Mouse (Mus musculus): ENCODE measurements around the gene Kcnn1. TPM values are rescaled to one million over a fixed set of nuclear protein-coding genes. Genes with fewer than 3 reads are reported as not detected.

Kcnn1 gene
- polyA plus RNA-seq, 1 experiment from 2014 or later, result 8.0 TPM

DNA sequence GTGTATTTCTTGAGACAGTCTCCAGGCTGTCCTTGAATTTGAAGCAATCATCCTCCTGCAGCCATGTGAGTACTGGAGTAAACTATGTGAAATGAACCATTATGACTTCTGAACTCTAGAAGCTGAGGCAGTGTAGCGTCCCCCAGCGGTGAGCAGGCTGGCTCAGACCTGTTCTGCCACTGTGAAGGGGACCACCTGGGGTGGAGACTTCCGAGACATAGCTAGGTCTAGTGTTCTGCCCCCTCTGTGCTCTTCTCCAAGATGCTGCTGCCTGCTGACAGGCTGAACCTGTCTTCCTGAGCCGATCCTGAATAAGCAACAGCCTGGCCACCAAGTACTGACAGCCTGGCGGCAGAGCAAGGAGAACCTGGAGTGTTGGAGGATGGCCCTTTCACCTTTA is 17.9 kb downstream of the Kcnn1 start:
- ATAC-seq (no peak), DNase-seq (ENCODE audit: low read depth, low spot score) (no peak)
- no peaks in the 10 kb centered on the region for H3K27me3 ChIP-seq
- POLR2A ChIA-PET, result interaction anchor here (0.6 to 1.2 kb wide), 5 partner anchors 12 to 37 kb away, joined by 3 to 6 read pairs (median 4); partner anchors contain the start of gene Kcnn1
- CTCF ChIA-PET, result interaction anchor here (0.6 to 3.8 kb wide), 20 partner anchors 8 to 82 kb away, joined by 3 to 58 read pairs (median 7); partner anchors contain the start of genes Ccdc124 and Il12rb1
- in situ Hi-C loops (cut with MboI; ENCODE audit: low pct_unique_long_range_greater_than_20kb), result no loop called here
- no peak for TF ChIP-seq CTCF (IDR thresholded peaks at IDR 0.05)

DNA sequence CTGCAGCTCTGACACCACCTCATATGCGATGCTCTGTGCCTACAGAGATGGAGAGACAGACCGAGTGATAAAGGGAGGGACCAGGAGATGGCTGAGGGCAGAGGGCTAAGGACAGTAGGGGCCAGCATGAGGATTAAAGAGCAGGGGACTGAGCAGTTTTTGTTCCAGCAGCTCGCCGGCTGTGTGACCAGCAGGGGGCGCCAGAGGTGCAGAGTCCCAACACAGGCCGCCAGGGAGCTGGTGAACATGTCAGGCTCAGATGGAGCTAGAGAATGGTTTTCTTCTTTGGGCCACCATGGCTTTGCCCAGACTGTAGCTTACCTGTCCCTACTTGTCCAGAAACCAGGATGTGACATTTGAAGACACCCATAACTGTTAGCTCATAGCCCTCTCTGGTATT is 18.5 kb downstream of the Kcnn1 start:
- DNase-seq (ENCODE audit: low read depth, low spot score) (no peak), ATAC-seq (no peak)
- TF ChIP-seq CTCF (IDR thresholded peaks at IDR 0.05), result no peak
- H3K27me3 ChIP-seq, result no peaks in the 10 kb centered on the region
- in situ Hi-C loops (cut with MboI; ENCODE audit: low pct_unique_long_range_greater_than_20kb), result loop anchor here (5.0 kb wide), 1 partner anchor 77 kb away; no protein-coding TSS in a partner anchor
- ChIA-PET POLR2A (interaction anchor here (0.9 to 1.2 kb wide), 4 partner anchors 13 to 28 kb away, joined by 3 to 6 read pairs (median 3); partner anchors contain the start of gene Kcnn1), CTCF (interaction anchor here (0.6 to 3.8 kb wide), 20 partner anchors 9 to 82 kb away, joined by 3 to 58 read pairs (median 7); partner anchors contain the start of genes Ccdc124 and Il12rb1)

DNA sequence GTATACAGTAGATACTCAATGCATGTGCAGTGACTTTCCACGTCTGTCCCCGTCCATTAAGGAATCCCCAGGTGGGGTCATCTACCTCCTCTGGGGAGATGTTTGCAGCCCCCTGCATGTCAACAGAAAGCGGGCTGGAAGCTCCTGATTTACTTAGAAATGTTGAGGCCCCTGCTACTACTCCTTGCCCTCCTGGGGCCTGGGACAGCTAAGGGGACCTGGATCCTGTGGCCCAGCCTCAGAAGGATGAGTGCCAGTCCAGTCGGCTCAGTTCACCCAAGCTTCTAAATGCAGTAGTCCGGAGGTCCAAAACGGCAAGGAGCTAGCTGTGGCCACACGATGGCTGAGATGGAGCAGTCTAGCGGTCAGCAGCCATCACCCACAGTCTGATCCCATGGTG is 19.1 kb downstream of the Kcnn1 start:
- ATAC-seq (no peak), DNase-seq (ENCODE audit: low read depth, low spot score) (no peak)
- in situ Hi-C loops (cut with MboI; ENCODE audit: low pct_unique_long_range_greater_than_20kb), result loop anchor here (5.0 kb wide), 1 partner anchor 77 kb away; no protein-coding TSS in a partner anchor
- TF ChIP-seq CTCF (IDR thresholded peaks at IDR 0.05), result no peak
- ChIA-PET CTCF (interaction anchor here (0.7 to 3.8 kb wide), 16 partner anchors 9 to 81 kb away, joined by 3 to 58 read pairs (median 8); partner anchors contain the start of genes Ccdc124 and Il12rb1), POLR2A (interaction anchor here (0.9 to 1.1 kb wide), 3 partner anchors 13 to 28 kb away, joined by 3 read pairs; partner anchors contain the start of gene Kcnn1)
- H3K27me3 ChIP-seq, result no peaks in the 10 kb centered on the region

DNA sequence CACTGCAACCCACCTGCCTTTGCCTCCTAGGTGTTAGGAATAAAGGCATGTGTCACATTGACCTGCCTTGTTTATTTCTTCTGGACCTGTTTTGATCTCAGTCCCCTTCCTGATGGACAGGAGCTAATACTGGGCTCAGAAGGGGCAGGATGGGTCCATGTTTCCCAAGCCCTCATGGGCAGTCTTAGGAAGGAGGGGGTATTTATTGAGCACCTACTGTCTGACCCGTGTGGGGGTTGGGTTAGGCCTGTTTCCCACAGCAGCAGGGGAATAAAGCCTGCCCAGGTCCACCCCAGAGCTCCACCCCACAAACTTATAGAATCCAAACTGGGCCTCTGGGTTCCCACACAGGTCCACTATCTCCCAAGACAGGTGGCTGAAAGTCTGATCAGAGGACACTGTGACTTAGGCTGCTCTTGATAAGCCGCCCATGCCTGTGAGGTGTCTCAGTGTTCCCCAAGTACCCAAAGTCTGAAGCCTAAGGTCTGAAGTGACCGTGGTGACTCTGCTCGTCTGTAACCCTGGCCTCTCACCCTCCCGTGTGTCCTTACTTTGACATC is 19.8 kb downstream of the Kcnn1 start:
- POLR2A ChIA-PET, result no interaction called here
- DNase-seq (ENCODE audit: low read depth, low spot score), result no peak
- H3K27me3 ChIP-seq, result no peaks in the 10 kb centered on the region
- CTCF ChIA-PET, result interaction anchor here (0.6 to 3.8 kb wide), 6 partner anchors 12 to 79 kb away, joined by 3 to 58 read pairs (median 7); no protein-coding TSS in a partner anchor
- TF ChIP-seq CTCF (IDR thresholded peaks at IDR 0.05), result no peak
- ATAC-seq, result no peak
- in situ Hi-C loops (cut with MboI; ENCODE audit: low pct_unique_long_range_greater_than_20kb), result loop anchor here (5.0 kb wide), 1 partner anchor 76 kb away; no protein-coding TSS in a partner anchor

DNA sequence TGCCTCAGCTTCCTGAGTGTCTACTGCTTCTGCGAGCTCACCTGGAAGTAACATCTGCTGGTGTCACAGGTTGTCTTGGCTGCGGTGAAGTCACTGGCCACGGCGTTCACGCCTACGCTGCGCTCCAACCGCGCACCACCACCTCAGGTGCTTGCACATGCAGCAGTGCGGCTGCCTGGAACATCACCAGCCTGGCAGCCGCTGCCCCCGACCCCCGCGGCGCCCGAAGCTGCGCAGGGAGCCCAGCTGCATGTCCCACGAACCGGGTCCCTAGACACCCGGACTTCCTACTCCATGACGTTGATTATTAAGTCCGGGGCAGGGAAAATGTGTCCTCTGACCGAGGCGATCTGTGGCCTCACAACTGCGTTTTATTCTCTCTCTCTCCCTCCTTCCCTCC is 20.6 kb downstream of the Kcnn1 start:
- in situ Hi-C loops (cut with MboI; ENCODE audit: low pct_unique_long_range_greater_than_20kb), result loop anchor here (5.0 kb wide), 1 partner anchor 75 kb away; no protein-coding TSS in a partner anchor
- POLR2A ChIA-PET, result no interaction called here
- CTCF ChIA-PET, result interaction anchor here (1.3 to 3.6 kb wide), 4 partner anchors 14 to 27 kb away, joined by 3 to 19 read pairs (median 6); no protein-coding TSS in a partner anchor
- ATAC-seq (no peak), DNase-seq (ENCODE audit: low read depth, low spot score) (no peak)
- no peaks in the 10 kb centered on the region for H3K27me3 ChIP-seq
- no peak for TF ChIP-seq CTCF (IDR thresholded peaks at IDR 0.05)

DNA sequence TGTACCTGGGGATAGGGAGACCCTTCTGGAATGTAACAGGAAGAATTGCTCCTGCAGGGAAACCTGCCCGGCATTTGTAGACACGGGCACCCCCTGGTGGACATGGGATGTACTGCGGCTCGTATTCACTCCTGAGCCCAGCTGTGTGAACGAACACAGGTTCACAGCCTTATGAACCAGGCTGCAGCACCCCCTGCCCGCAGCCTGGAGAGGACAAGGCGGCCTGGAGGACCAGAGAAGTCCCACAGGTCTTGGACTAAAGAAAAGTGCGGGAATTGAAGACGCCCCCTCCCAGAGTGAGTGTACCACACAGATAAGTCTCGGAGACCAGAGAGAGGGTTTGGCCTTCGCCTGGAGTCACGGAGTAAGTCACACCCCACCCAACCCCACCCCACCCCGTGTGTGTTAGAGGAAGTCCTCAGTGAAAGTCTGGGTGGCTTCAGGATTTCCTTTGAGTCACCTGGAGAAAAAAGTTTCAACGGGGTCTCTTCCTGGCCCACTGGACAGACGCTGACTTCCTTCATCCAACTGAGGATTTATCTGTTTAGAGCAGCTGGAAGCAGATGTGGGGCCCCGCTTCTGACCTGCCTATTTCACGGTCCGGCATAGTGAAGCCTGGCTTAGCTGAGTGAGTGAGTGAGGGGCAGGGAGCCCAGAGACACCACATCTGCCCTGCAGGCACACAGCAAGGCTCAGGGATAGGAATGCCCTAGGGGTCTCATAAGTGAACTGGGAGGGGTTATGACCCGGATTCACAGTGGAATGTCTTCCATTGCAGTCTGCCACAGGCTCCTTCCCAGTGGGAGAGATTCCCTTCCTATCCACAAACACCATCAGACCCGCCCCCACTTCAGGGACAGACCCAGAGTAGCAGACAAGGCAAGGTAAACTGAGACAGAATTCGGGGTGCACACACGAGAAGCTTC is 21.6 kb downstream of the Kcnn1 start:
- DNase-seq (ENCODE audit: low read depth, low spot score), result no peak
- CTCF ChIA-PET, result interaction anchor here (0.6 to 3.6 kb wide), 6 partner anchors 15 to 47 kb away, joined by 3 to 19 read pairs (median 4); no protein-coding TSS in a partner anchor
- H3K27me3 ChIP-seq, result no peaks in the 10 kb centered on the region
- POLR2A ChIA-PET, result no interaction called here
- TF ChIP-seq CTCF (IDR thresholded peaks at IDR 0.05), result no peak
- in situ Hi-C loops (cut with MboI; ENCODE audit: low pct_unique_long_range_greater_than_20kb), result loop anchor here (5.0 kb wide), 1 partner anchor 74 kb away; no protein-coding TSS in a partner anchor
- no peak for ATAC-seq

DNA sequence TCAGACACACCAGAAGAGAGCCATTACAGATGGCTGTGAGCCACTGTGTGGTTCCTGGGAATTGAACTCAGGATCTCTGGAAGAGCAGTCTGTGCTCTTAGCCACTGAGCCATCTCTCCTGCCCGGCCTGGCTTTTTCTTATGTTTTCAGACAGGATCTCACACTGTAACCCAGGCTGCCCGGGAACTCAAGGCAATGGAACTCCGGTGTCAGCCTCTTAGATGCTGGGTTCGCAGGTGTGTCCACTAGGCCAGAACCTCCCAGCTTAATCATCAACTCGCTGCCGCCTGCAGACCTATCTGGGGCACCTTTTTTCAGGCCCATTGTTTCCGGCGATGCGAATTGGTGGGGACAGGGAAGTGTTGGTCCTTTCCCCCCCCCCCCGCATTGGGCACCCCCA is 22.5 kb downstream of the Kcnn1 start:
- in situ Hi-C loops (cut with MboI; ENCODE audit: low pct_unique_long_range_greater_than_20kb), result loop anchor here (5.0 kb wide), 1 partner anchor 73 kb away; no protein-coding TSS in a partner anchor
- DNase-seq (ENCODE audit: low read depth, low spot score), result no peak
- CTCF ChIA-PET, result interaction anchor here (1.0 to 3.6 kb wide), 11 partner anchors 12 to 118 kb away, joined by 3 to 19 read pairs (median 4); partner anchors contain the start of gene Mast3
- POLR2A ChIA-PET, result interaction anchor here (0.7 to 0.8 kb wide), 2 partner anchors 35 to 73 kb away, joined by 3 read pairs; no protein-coding TSS in a partner anchor
- ATAC-seq, result no peak
- no peaks in the 10 kb centered on the region for H3K27me3 ChIP-seq
- no peak for TF ChIP-seq CTCF (IDR thresholded peaks at IDR 0.05)

DNA sequence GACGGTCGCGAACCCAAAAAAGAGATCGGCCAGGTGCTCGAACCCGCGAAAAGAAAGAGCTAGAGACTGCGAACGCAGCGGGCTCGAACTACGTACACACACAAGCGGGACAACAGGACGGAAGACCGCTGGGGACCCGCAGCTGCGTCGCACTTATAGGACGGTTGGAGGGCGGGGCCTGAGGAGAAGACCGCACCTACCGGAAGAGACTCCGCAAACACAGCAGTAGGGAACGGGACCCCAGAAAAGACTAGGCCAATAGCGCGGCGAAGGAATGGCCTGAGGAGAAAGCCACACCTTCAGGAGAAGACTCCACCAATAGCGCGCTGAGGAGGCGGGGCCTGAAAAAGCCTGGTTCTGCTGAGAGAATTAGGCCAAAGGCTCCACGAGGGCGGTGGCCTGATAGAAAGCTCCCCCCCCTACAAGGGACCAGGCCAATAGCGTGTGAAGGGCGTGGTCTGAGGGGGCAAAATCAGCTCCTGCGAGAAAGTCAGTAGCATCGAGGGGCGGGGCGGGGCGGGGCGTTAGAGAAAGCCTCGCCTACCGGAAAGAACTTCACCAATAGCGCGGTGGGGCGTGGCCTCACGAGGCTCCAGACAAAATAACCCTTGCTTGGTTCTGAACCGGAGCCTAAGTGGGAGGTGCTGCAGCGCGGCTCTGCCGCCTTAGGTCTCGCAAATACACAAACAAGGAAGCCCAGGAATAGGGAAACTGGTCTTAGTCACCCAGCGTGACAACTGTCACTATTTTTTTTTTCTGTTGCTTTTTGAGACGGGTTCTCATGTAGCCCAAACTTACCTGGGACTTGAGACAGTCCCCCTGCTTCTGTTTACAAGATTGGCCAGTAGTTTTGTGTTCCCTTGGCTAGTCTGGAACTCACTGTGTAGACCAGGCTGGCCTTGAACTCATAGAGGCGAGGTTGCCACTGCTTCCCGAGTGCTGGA is 23.4 kb downstream of the Kcnn1 start, which contains the start of gene Arrdc2:
Arrdc2 (minus strand) TSS at position 313 of the 944 bp plus-strand sequence.
- peak; percentile 99 for DNase-seq (ENCODE audit: low read depth, low spot score)
- ChIA-PET POLR2A (interaction anchor here (0.6 to 1.3 kb wide), 4 partner anchors 17 to 538 kb away, joined by 3 to 9 read pairs (median 3); no protein-coding TSS in a partner anchor), CTCF (interaction anchor here (1.0 to 3.6 kb wide), 10 partner anchors 11 to 117 kb away, joined by 3 to 19 read pairs (median 4); partner anchors contain the start of gene Mast3)
- in situ Hi-C loops (cut with MboI; ENCODE audit: low pct_unique_long_range_greater_than_20kb), result loop anchor here (5.0 kb wide), 1 partner anchor 72 kb away; no protein-coding TSS in a partner anchor
- H3K27me3 ChIP-seq, result no peaks in the 10 kb centered on the region
- peak; percentile 94 for ATAC-seq
- no peak for TF ChIP-seq CTCF (IDR thresholded peaks at IDR 0.05)
